Mouse (Mus musculus): Measurements from ENCODE around the gene Zcchc10.
A peak's percentile ranks its signal among the peaks of the same experiment; 100 is the strongest.
"Not testable (repeated sequence)": the region's sequence is repeated elsewhere in the genome, so short reads cannot be mapped to it uniquely, and the experiment has no call there.

Zcchc10 gene

GRCm38 (mm10) chr11:53324512-53324968, at the start of gene Zcchc10:
Gene Zcchc10, plus strand, starts transcription at chr11:53324679.
- peak; percentile 87 for DNase-seq

GRCm38 (mm10) chr11:53275358-53275757, 49.1 kb upstream of the Zcchc10 start:
- no peak for DNase-seq

GRCm38 (mm10) chr11:53278411-53278810, 46.1 kb upstream of the Zcchc10 start:
- DNase-seq: no peak

- DNase-seq: no peak
Observed at GRCm38 (mm10) chr11:53285885-53286284, 38.6 kb upstream of the Zcchc10 start.

GRCm38 (mm10) chr11:53290187-53290586, 34.3 kb upstream of the Zcchc10 start:
- not testable (repeated sequence) for DNase-seq

- no peak for DNase-seq
Observed at GRCm38 (mm10) chr11:53290871-53291270, 33.6 kb upstream of the Zcchc10 start.

- DNase-seq: no peak
Observed at GRCm38 (mm10) chr11:53294441-53294840, 30.0 kb upstream of the Zcchc10 start.

GRCm38 (mm10) chr11:53296880-53297279, 27.6 kb upstream of the Zcchc10 start:
- DNase-seq: no peak

GRCm38 (mm10) chr11:53297947-53298860, 26.3 kb upstream of the Zcchc10 start:
- DNase-seq: no peak

- peak; percentile 52 for DNase-seq
Observed at GRCm38 (mm10) chr11:53299551-53300329, 24.7 kb upstream of the Zcchc10 start.

- peak; percentile 98 for DNase-seq
Observed at GRCm38 (mm10) chr11:53300330-53301166, 23.9 kb upstream of the Zcchc10 start, which contains the start of gene Hspa4. Gene Hspa4, minus strand, starts transcription at chr11:53300457.

- DNase-seq: no peak
Observed at GRCm38 (mm10) chr11:53301167-53301515, 23.3 kb upstream of the Zcchc10 start.

GRCm38 (mm10) chr11:53304044-53304840, 20.2 kb upstream of the Zcchc10 start:
- DNase-seq: no peak

- no peak for DNase-seq
Observed at GRCm38 (mm10) chr11:53306965-53307364, 17.5 kb upstream of the Zcchc10 start.

- no peak for DNase-seq
Observed at GRCm38 (mm10) chr11:53307558-53308065, 16.9 kb upstream of the Zcchc10 start.

GRCm38 (mm10) chr11:53308251-53308864, 16.1 kb upstream of the Zcchc10 start:
- DNase-seq: no peak

GRCm38 (mm10) chr11:53308884-53309310, 15.6 kb upstream of the Zcchc10 start:
- DNase-seq: no peak

GRCm38 (mm10) chr11:53311385-53311784, 13.1 kb upstream of the Zcchc10 start:
- no peak for DNase-seq

- DNase-seq: not testable (repeated sequence)
Observed at GRCm38 (mm10) chr11:53312823-53313222, 11.7 kb upstream of the Zcchc10 start.

- DNase-seq: no peak
Observed at GRCm38 (mm10) chr11:53314770-53315173, 9.7 kb upstream of the Zcchc10 start.

- DNase-seq: no peak
Observed at GRCm38 (mm10) chr11:53316996-53317395, 7.5 kb upstream of the Zcchc10 start.

Measured in cerebellum, adult 9-10 months (tissue).